Mouse (Mus musculus) kidney, postnatal 14 days (tissue): ENCODE data around the gene Heatr5a.

Experiments
- DNase-seq: peaks from one replicate; pipeline ENCODE4 v3.0.0; 2022; ENCODE audit warnings: mixed read lengths

The Heatr5a gene

DNA sequence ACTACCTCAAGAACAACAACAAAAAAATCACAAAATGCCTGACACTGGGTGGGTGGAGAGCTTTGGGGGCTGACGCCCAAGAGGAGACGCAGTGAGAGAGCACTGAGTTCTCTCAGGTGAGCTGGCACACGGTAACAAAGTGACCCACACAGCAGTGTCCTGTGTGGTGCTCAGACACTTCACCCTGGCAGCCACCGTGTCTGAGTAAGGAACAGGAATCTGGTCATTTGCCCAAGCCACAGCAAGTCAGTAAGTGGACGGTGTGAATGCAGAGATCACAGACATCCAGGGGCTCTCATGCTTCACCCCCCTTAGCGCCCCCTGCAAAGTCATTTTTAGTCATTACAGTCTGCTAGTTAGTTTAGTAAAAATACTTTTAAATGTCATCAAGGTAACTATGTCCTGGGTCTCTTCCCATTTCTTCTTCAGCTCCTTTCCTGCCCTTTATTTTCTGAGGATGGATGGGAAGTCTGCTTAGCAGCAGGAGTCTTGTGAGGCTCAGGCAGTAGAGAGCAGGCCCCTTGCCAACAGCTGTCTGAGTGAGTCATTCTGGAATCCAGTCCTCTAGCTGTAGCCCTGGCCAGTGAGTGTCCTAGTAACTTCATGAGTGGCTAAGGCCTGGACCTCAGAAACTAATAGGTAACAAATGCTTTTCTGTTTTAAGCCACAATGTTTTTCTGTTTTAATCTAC is 88.4 kb downstream of the Heatr5a start:
- DNase-seq, result peak; percentile 39

GRCm38 (mm10) chr12:51881775-51882174 is 89.3 kb downstream of the Heatr5a start:
- DNase-seq, result no peak

DNA sequence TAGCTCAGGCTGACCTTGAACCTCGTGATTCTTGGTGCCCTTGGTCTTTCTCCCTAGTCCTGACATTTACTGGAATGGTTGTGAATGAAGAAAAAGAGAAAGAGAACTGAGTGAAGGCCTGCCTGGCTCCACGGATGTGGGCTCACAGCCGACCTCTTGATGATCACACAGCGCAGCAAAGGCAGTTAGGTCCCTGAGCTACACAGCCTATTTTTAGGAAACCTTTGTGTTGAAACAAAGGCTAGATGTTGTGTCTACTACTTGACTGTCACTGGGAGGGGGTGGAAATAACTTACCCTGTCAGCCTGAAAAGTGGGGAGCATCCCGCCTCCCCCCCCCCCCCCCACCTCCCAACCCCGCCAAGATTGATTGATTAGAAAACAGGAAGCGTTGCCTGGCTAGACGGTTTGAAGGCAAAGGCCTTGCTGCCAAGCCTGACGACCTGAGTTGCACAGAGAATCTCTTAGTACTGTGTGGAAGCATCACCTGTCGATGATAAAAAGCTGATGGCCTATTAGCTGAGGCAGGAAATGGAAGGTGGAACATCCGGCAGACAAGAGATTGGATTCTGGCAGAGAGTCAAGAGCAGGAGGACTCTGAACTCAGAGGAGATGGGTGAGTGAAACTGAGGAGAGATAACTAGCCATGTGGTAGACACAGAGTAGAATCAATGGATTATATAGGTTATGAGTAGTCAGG is 99.5 kb downstream of the Heatr5a start:
- no peak for DNase-seq

- DNase-seq, result no peak
Measured at GRCm38 (mm10) chr12:51869511-51869910, 101.6 kb downstream of the Heatr5a start.

GRCm38 (mm10) chr12:51867076-51867475 is 104.0 kb downstream of the Heatr5a start:
- DNase-seq, result no peak

GRCm38 (mm10) chr12:51866226-51866910 is 104.8 kb downstream of the Heatr5a start:
- DNase-seq, result peak; percentile 12

- peak; percentile 27 for DNase-seq
Measured at GRCm38 (mm10) chr12:51865790-51866179, 105.3 kb downstream of the Heatr5a start.

DNA sequence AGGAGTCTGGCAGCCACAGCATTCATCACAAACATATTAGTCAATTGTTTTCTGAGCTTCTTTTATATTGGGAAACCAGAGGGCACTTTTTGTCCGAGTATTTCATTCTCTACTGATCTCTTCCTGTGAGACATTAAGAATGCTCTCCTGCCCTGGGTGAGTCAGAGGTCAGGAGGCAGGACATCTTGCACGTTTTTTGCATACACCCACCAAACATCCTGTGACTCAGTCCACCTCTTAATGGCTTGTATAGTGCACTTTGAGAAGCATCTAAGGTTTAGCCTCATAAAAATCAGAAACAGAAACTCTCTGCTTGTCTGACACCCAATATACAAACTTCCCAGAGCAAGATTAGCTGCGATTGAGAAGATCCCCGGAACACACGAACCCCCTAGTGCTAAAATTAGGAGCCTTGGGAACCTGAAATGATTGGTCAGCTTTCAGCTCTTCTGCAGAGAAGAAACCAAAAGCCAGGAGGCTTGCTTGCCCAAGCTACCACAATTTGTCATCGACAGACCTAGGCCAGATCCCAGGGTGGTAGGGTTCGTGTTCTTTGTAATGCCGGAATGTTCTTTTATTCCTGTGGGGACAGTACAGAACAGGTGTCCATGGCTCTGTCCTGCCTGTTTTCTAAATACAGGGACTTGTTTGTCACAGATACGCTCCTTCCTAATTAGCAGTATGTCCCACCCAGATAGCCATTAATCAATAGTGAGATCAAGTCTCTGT is 105.9 kb downstream of the Heatr5a start:
- no peak for DNase-seq

GRCm38 (mm10) chr12:51863116-51864002 is 107.8 kb downstream of the Heatr5a start:
- peak; percentile 31 for DNase-seq

DNA sequence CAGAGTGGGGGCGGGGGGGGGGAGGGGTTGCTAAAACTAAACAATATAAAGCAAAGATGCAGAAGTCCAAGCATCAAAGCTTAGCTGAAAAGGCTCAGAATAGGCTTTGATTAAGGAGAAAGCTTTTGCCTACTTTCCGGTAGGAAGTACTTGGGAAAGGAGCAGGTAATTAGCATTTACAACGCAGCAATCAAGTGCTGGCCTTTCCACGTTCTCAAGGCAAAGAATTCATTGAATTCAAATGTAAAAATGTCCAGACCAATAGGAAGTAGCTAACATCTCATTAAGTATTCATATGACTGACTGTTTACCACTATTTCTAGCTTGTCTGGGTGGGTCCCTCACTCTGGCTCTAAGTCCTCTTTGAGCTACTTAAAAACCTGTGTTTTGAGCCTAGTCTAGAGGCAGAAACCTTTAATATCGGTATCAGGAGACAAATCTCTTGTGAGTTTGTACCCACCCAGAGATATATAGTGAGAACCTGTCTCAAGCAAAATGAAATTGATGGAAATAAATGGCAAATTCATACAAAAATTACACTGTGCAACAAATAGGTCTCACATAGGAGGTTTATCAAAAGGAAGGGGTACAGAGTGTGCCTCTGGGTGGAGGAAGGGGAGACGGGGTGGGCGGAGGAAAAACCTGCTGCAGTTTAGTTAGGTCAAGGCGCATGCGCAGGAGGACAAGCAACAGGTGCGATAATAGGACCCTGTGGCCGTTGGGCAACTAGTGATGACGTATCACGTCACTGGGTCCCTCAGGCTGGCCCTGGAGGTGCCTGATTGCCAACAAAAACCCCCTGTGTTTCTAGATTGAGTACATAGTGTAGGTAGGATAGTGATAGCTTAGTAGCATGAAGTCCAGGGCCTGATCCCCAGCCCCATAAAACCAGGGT is 112.7 kb downstream of the Heatr5a start:
- no peak for DNase-seq

DNA sequence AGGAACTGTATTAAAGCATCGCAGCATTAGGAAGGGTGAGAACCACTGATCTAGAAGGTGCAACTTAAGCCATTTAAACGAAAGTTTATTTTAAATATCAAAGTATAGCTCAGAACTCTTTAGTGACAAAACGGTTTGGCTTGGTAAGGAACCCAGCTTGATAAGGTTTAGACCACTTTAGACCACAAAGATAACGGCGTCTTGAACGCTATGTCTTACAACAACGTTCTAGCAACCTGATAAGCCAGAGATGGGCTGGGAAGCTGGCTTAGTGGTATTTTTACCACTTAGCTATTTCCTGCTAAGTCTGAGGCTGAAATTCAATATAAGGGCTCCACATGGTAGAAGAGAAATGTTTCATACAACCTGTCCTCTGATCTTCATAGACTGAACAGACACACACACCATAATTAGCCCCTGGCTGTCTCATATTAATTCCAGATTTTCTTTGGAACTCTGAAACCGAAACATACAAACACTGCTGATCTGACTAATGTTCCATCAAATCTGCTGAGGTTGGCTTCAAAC is 114.3 kb downstream of the Heatr5a start:
- no peak for DNase-seq

GRCm38 (mm10) chr12:51855872-51856271 is 115.2 kb downstream of the Heatr5a start:
- DNase-seq, result no peak

DNA sequence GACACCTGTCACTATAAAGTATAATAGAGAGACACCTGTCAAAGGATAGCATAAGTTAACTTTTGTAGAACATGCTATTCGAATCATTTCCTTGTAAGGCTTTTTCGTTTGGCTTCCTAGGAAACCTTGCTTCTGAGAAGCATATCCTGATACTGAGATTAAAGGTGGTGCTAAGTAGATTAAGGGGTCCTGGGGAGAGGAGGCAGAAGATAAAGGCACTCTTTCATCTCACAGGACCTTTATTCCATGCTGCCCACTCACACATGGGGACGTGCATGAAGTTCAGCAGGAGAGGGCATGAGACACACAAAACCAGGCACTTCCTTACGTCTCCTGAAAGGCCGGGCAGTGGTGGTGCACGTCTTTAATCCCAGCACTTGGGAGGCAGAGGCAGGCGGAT is 115.7 kb downstream of the Heatr5a start:
- DNase-seq, result no peak

DNA sequence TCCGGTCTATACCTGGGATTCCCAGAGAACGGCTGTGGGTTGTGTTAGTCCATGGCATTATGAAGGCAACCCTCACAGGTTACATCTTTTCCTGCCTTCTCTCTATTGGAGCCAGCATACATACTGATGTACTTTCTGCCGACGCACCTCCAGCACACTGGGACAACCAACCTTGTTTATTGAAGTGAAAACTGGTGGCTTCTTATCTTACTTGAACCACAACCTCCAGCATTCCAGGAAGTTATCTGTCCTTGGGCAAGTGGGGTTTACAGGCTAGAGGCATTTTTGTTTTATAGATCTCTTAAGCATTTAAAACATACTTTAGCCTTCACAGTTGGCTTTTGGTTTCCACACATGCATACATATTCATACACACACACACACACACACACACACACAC is 119.5 kb downstream of the Heatr5a start:
- no peak for DNase-seq

DNA sequence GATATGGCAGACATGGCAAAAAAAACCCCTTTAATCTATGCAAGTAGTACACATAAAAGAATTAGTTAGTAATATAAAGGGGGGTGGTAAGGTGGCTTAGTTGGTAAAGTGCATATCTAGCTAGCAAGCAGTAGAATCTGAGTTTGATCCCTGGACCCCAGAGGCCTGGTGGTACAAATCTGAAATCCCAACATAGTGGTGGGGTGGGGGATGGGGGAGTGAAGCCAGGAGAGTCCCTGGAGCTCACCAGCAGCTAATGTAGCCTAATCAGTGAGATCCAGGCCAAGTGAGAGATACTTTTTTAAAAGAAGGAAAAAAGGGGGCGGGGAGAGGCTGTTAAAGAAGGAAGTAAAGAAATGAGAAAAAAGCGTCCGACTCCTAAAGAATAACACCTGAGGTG is 120.0 kb downstream of the Heatr5a start:
- DNase-seq, result no peak

DNA sequence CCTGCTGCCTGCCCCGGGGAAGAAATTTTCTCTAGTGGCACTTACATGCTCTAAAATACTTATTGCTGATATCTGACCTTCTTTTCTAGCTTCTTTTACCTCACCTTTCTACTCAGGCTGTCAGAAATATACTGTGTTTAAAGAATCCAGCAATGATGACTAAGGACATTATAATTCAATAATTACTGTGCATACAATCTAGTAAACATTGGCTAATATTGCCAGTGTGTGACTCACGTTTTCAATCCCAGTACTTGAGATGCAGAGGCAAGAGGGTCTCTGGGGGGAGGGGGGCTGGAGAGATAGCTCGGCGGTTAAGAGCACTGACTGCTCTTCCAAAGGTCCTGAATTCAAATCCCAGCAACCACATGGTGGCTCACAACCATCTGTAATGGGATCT is 120.8 kb downstream of the Heatr5a start:
- DNase-seq, result no peak

DNA sequence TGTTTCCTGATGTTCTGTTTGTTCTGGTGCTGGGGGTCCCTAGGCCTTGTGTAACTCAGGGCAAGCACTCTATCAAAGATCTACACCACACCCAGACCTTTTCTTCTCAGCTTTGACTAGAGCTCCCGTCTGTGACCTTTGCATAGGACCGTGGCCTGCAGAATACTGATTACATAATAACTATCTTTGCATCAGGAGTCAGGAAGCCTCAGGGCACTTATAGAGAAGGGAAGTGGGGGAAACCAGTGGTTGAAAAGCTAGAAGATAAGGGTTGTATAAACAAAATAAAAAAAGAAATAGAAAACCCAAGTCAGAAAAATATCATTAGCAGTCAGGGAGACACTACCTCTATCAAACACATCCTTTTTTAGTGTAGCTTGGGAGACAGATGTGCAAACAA is 121.2 kb downstream of the Heatr5a start:
- DNase-seq, result no peak

- peak; percentile 77 for DNase-seq
Measured at GRCm38 (mm10) chr12:51847953-51848680, 123.0 kb downstream of the Heatr5a start.

DNA sequence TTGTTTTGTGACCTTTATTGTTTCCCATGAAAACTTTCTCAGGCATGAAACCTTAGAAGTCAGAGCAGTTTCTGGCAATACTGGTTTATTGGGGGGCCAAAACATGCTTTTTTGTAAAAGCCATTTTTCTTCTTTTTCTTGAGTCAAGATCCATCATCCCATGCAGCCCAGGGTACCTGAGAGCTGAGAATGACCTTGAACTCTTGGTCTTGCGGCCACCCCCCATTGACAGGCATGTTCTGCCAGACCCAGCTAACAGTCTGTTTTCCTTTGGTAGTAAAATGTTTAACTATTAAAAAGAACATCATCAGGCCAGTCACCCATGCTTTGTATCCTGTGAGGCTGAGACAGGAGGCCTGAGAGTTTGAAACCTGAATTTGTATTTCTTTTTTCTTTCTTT is 125.9 kb downstream of the Heatr5a start:
- no peak for DNase-seq

- peak; percentile 97 for DNase-seq
Measured at GRCm38 (mm10) chr12:51844771-51845256, 126.3 kb downstream of the Heatr5a start.
